Mouse (Mus musculus): ENCODE results near the gene Wsb2.

DNA sequence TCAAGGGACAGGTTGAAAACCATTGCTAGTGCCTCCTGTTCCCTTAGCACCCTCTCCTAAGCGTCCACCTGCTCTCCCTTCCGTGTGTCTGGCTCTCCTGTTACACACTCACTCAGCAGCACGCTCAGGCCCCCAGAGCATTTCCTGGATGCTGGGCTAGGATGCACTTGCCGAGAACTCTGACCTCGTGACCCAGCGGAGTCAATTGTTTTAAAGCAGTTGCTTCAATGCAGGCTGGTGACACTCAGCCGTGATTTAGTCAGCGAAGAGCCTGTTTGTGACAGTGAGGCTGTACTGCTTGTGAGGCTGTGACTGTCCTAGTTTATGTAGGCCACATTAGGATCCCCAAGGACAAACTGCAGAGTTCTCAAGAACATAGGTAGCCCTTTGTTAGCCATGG is 10.1 kb downstream of the Wsb2 start:
- TF ChIP-seq CTCF (IDR thresholded peaks at IDR 0.05; ENCODE audit: extremely low read depth, insufficient read depth, insufficient read length, insufficient replicate concordance) (no peak), POLR2A (IDR thresholded peaks at IDR 0.05; ENCODE audit: low read depth, low read length) (no peak)
